Mouse (Mus musculus) E14TG2a.4 (cell line): ENCODE measurements at regions not wholly inside any gene's neighbourhood (a gene's known extent, or its start where the extent isn't known, plus 50 kb on each side); places are given as distances from the start of the nearest gene placed in this dataset.

Experiments used
- CTCF ChIP-seq: conservative IDR thresholded peaks from 2 replicates; pipeline ENCODE4 v1.5.1; 2014; ENCODE audit warnings: low read length
- NANOG ChIP-seq: IDR thresholded peaks from 2 replicates; pipeline ENCODE4 v1.6.1; 2014; ENCODE audit warnings: borderline replicate concordance, low read length, mixed read lengths

DNA sequence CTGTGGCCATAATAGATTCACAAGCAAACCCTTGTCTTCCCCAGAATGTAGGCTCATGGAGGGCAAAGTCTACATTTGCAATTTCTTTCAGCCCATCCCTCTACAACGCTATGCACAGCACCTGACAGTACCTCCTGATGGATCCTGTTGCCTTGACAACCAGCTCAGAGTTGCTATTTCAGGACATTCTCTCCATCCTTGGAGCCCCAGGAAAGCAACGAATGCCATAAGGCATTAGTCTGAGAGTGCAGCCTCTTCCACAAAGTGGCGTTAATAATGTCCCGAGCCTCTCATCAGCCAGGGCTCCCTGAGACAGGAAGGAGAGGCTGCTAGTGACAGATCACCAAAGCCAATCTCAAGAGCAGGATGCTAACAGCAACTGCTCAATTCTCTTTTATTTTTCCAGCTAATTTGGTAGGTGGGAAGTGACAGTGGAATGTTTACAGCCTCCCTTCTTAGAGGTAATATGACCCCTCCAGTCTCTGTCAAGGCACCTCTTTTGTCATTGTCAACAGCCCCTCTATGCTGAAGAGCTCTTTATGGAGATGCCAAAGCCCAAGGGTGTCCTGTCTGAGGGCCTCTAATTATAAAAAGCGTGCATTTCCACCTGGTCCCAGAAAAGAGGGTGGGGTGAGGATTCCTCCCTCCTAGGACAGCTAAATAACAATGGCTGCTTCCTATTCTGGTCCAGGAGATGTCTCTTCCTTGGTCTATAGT is 174.2 kb upstream of the Castor2 start:
- TF ChIP-seq CTCF (no peak), NANOG (no peak)
